7 mouse cellular contexts compared by ENCODE assay signal in the genomic region with DNA sequence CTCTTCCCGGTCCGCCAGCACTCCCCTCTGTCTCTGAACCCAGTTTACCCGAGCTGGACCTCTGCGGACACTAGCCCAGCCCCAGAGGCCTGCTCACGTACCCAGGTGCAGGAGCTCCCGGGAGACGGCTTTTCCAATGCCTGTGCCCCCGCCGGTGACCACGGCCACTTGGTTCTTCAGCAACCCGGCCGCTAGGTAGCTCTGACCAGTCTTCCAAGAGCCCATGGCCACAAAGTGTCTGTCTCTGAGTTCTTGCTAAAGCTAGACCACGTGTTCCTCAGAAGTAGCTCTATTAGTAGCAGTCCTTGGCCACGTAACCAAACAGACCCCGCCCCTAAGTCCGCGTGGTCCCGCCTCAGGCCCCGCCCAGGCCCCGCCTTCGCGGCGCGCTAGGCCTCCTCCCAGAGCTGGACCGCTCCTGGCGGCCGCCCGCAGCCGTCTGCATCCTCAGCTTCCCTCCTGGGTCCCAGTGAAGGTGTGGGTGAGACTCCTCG. TPM values are rescaled to one million over a fixed set of nuclear protein-coding genes. Genes with fewer than 3 reads are reported as not detected.
DNase-seq lines count a peak whose midpoint lies in the region; ATAC-seq lines count a peak whose summit lies in the region.

A gene (minus strand): TSS at position 323 of the 494 bp plus-strand sequence.
A gene (plus strand): TSS at position 378 of the 494 bp plus-strand sequence.

- peak within 1 kb of the TSS; percentile 91 for H3K27ac ChIP-seq in embryonic facial prominence, embryonic 10.5 days (replicated peaks)
- 0 out of 2 replicates have a peak within 1 kb of the TSS, but pooled peaks have one; percentile 39 for H3K27ac ChIP-seq in limb, embryonic 11.5 days (replicated peaks; ENCODE audit: low read depth, low read length)
- peak within 1 kb of the TSS; percentile 88 for H3K27ac ChIP-seq in midbrain, embryonic 14.5 days (replicated peaks; ENCODE audit: low read depth, low read length)

- H3K4me2 ChIP-seq in limb, embryonic 11.5 days (ENCODE audit: low read depth, severe bottlenecking): peak within 1 kb of the TSS; percentile 84
- H3K4me2 ChIP-seq in midbrain, embryonic 14.5 days (ENCODE audit: low read length): peak within 1 kb of the TSS; percentile 79

- peak within 1 kb of the TSS; percentile 76 for H3K4me3 ChIP-seq in embryonic facial prominence, embryonic 10.5 days
- peak within 1 kb of the TSS; percentile 53 for H3K4me3 ChIP-seq in limb, embryonic 11.5 days (ENCODE audit: low read depth, low read length)
- peak within 1 kb of the TSS; percentile 54 for H3K4me3 ChIP-seq in midbrain, embryonic 14.5 days (replicated peaks; ENCODE audit: low read depth, low read length)

- peak within 1 kb of the TSS; percentile 71 for H3K9ac ChIP-seq in limb, embryonic 11.5 days (ENCODE audit: low read length)
- H3K9ac ChIP-seq in midbrain, embryonic 14.5 days (replicated peaks; ENCODE audit: low read length): peak within 1 kb of the TSS; percentile 81

- WGBS in embryonic facial prominence, embryonic 10.5 days: under 1% methylated on average over 30 of the region's 30 CpGs
- WGBS in limb, embryonic 11.5 days: under 1% methylated on average over 30 of the region's 30 CpGs
- under 1% methylated on average over 30 of the region's 30 CpGs for WGBS in midbrain, embryonic 14.5 days

- peaks cover 17% of the 10 kb centered on the region for H3K4me1 ChIP-seq in embryonic facial prominence, embryonic 10.5 days
- H3K4me1 ChIP-seq in limb, embryonic 11.5 days (ENCODE audit: control insufficient read depth, insufficient read depth, low read length): no peaks in the 10 kb centered on the region
- H3K4me1 ChIP-seq in midbrain, embryonic 14.5 days (ENCODE audit: control insufficient read depth, insufficient read depth, low read length): peaks cover 36% of the 10 kb centered on the region

- no peaks in the 10 kb centered on the region for H3K9me3 ChIP-seq in embryonic facial prominence, embryonic 10.5 days
- H3K9me3 ChIP-seq in limb, embryonic 11.5 days (ENCODE audit: control insufficient read depth, low read length): no peaks in the 10 kb centered on the region
- H3K9me3 ChIP-seq in midbrain, embryonic 14.5 days (ENCODE audit: control insufficient read depth, low read length): no peaks in the 10 kb centered on the region

- peak; percentile 98 for DNase-seq in adrenal gland, postnatal 10 days
- peak; percentile 96 for DNase-seq in embryonic facial prominence, embryonic 10.5 days (ENCODE audit: low spot score)
- DNase-seq in heart, adult 11 months: peak; percentile 99
- peak; percentile 96 for DNase-seq in kidney, adult 18-20 months
- peak; percentile 95 for DNase-seq in limb, embryonic 11.5 days (ENCODE audit: low spot score)
- DNase-seq in midbrain, embryonic 14.5 days: peak; percentile 97
- peak; percentile 85 to 94 for DNase-seq in spleen, adult 18-20 months

- peaks cover 14% of the 10 kb centered on the region for H3K27me3 ChIP-seq in embryonic facial prominence, embryonic 10.5 days (replicated peaks; ENCODE audit: low read depth, poor library complexity, severe bottlenecking)
- H3K27me3 ChIP-seq in limb, embryonic 11.5 days (ENCODE audit: control insufficient read depth, insufficient read depth, low read length): no peaks in the 10 kb centered on the region
- no peaks in the 10 kb centered on the region for H3K27me3 ChIP-seq in midbrain, embryonic 14.5 days (ENCODE audit: control insufficient read depth, insufficient read depth, low read length)

- no peaks in the 10 kb centered on the region; the same call in 1 of the 2 replicates for H3K36me3 ChIP-seq in embryonic facial prominence, embryonic 10.5 days (replicated peaks)
- H3K36me3 ChIP-seq in limb, embryonic 11.5 days (ENCODE audit: control insufficient read depth, insufficient read depth, low read length): no peaks in the 10 kb centered on the region
- H3K36me3 ChIP-seq in midbrain, embryonic 14.5 days (ENCODE audit: control insufficient read depth, insufficient read depth, low read length): no peaks in the 10 kb centered on the region

- ATAC-seq in limb, embryonic 11.5 days (ENCODE audit: insufficient number of reproducible peaks, low FRiP score, low TSS enrichment, low read depth): peak; percentile 99
- peak; percentile 98 for ATAC-seq in midbrain, embryonic 14.5 days (ENCODE audit: low FRiP score, low TSS enrichment)

RNA-seq across cellular contexts. Expression of the first gene that starts in this region (rescaled TPM):
- 10 to 100 TPM; 43.4 to 47.0 TPM for total RNA-seq in adrenal gland, postnatal 10 days (2021)
- polyA plus RNA-seq in embryonic facial prominence, embryonic 10.5 days (2016; fragmentation: Nextera tagmentation; extraction: Ambion mirVana): 29.2 and 29.6 TPM in 2 replicates
- polyA plus RNA-seq in limb, embryonic 11.5 days (2014; fragmentation: Nextera tagmentation; extraction: Ambion mirVana): 28.9 and 30.1 TPM in 2 replicates
- polyA plus RNA-seq in midbrain, embryonic 14.5 days (2014; fragmentation: Nextera tagmentation; extraction: Ambion mirVana): 6.3 and 7.7 TPM in 2 replicates

RNA-seq across cellular contexts. Expression of the second gene that starts in this region (rescaled TPM):
- total RNA-seq in adrenal gland, postnatal 10 days (2021): 1 to 10 TPM; 2.8 to 4.1 TPM
- 5.1 and 5.2 TPM in 2 replicates for polyA plus RNA-seq in embryonic facial prominence, embryonic 10.5 days (2016; fragmentation: Nextera tagmentation; extraction: Ambion mirVana)
- polyA plus RNA-seq in limb, embryonic 11.5 days (2014; fragmentation: Nextera tagmentation; extraction: Ambion mirVana): 4.5 and 5.2 TPM in 2 replicates
- polyA plus RNA-seq in midbrain, embryonic 14.5 days (2014; fragmentation: Nextera tagmentation; extraction: Ambion mirVana): 33.9 and 36.0 TPM in 2 replicates

Comparison
In these comparisons a context has a peak if more than half of its experiments do, and no peak if none do; other contexts are left out.
1. Peak in every context shown above with its lines: DNase-seq, ATAC-seq, H3K4me3 ChIP-seq and H3K27ac ChIP-seq.
2. H3K27ac ChIP-seq: peak in every context shown above with its lines; median percentile 91 in embryonic facial prominence, embryonic 10.5 days; 88 in midbrain, embryonic 14.5 days; 39 in limb, embryonic 11.5 days.